Mouse (Mus musculus) forebrain, embryonic 14.5 days (tissue): ENCODE data around the gene Cd44. TPM values are rescaled to one million over a fixed set of nuclear protein-coding genes. Genes with fewer than 3 reads are reported as not detected.

Source experiments
- ATAC-seq: fragments of 200-750 bp; cut with Nextera tagmentation; 2 replicates; pipeline ENCODE4 v1.8.0; 2017; ENCODE audit warnings: mild to moderate bottlenecking, moderate library complexity
- DNase-seq: peaks from one replicate; pipeline ENCODE4 v3.0.0-alpha.2; 2015; ENCODE audit warnings: low spot score
- H3K27ac ChIP-seq: fragments of 300-500 bp; sonication (generic); 2 replicates; pipeline ENCODE4 v1.5.1; 2014; ENCODE audit warnings: low read depth, mild to moderate bottlenecking, control low read depth, low read length, moderate library complexity
- H3K27me3 ChIP-seq: fragments of 300-500 bp; sonication (generic); replicated peaks from 2 replicates; pipeline ENCODE4 v1.6.1; 2014; ENCODE audit warnings: low read length, control low read depth, mixed read lengths; ENCODE audit not compliant: control insufficient read depth, insufficient read depth
- H3K36me3 ChIP-seq: fragments of 300-500 bp; sonication (generic); 2 replicates; pipeline ENCODE4 v1.6.1; 2014; ENCODE audit warnings: low read length, control low read depth; ENCODE audit not compliant: control insufficient read depth, insufficient read depth
- H3K4me1 ChIP-seq: fragments of 300-500 bp; sonication (generic); 2 replicates; pipeline ENCODE4 v1.6.1; 2014; ENCODE audit warnings: antibody characterized with exemption, low read length, control low read depth; ENCODE audit not compliant: control insufficient read depth, insufficient read depth
- H3K4me2 ChIP-seq: fragments of 300-500 bp; sonication (generic); 2 replicates; pipeline ENCODE4 v1.6.1; 2014; ENCODE audit warnings: mild to moderate bottlenecking, control low read depth, low read length
- H3K4me3 ChIP-seq: fragments of 300-500 bp; sonication (generic); 2 replicates; pipeline ENCODE4 v1.5.1; 2014; ENCODE audit warnings: low read depth, low read length, control low read depth
- H3K9ac ChIP-seq: fragments of 300-500 bp; sonication (generic); 2 replicates; pipeline ENCODE4 v1.6.1; 2014; ENCODE audit warnings: mild to moderate bottlenecking, low read length, control low read depth, moderate library complexity
- H3K9me3 ChIP-seq: fragments of 300-500 bp; sonication (generic); replicated peaks from 2 replicates; pipeline ENCODE4 v1.6.1; 2016; ENCODE audit warnings: low read length, control low read depth, mixed read lengths; ENCODE audit not compliant: control insufficient read depth
- WGBS: fragments of 180-500 bp; shearing (Covaris S2); extraction: QIAGEN DNeasy Blood & Tissue Kit; methylation state at CpG from one replicate; pipeline ENCODE4 v1.1.7; 2014; 5-methylcytosine and 5-hydroxymethylcytosine counted together
- polyA plus RNA-seq: library from polyadenylated mRNA; unstranded; fragments of >200 nt; fragmentation: Nextera tagmentation; extraction: Ambion mirVana; gene quantifications from 2 replicates; pipeline ENCODE4 v1.2.1, GENCODE M21; 2014

Gene Cd44
- polyA plus RNA-seq, 1 experiment from 2014 or later, result 2.1 TPM

DNA sequence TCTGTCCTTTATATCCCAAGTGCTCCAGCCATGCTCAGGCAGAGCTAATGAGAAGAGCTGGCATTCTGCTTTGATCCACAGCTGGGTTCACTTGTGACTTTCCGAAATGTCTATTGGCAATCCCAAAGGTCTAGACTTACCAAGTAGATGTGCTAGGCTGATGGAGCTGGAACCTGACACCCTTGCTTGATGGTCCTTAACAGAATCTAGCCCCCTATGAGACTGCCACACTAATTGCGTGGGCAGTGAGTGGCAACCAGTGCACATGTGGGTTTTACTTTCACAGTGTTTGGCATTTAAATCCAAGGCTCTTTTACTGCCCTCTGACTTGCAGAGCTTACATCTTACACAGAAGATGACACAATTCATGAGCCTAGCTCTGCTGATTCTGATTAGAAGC, 29.0 kb downstream of the Cd44 start:
- Histone ChIP-seq H3K4me2 (no peak overlapping the region), H3K4me1 (peaks cover 5% of the 10 kb centered on the region; the same call in 1 of the 2 replicates), H3K4me3 (no peak overlapping the region), H3K9me3 (no peaks in the 10 kb centered on the region), H3K27me3 (no peaks in the 10 kb centered on the region), H3K36me3 (no peaks in the 10 kb centered on the region), H3K9ac (no peak overlapping the region), H3K27ac (no peak overlapping the region)
- ATAC-seq (no peak), DNase-seq (no peak)
- whole genome bisulfite sequencing, result 90% methylated on average over 2 of the region's 2 CpGs

DNA sequence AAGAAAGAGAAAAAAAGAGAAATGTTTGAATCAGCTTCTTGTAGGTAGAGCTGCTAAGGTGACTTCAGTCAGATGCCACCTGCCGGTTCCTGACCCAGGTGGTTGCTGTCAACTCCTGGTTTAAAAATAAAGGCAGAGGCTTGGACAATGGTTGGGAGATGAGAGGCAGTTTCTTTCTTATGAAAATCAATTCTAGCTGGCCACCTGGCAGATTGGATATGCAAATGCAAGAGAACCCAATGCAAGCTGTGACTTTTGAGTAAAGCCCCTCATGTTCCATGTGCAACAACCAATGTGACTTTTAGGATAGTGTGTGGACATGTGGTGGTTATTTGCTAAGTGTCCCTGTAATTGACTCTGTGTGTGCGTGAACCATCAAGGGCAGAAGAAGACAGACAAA, 33.0 kb downstream of the Cd44 start:
- ATAC-seq, result no peak
- peaks cover 5% of the 10 kb centered on the region; the same call in 1 of the 2 replicates for H3K4me1 ChIP-seq
- no peak overlapping the region for H3K4me3 ChIP-seq
- no peaks in the 10 kb centered on the region for H3K36me3 ChIP-seq
- H3K4me2 ChIP-seq, result no peak overlapping the region
- H3K9ac ChIP-seq, result no peak overlapping the region
- 78% methylated on average over 2 of the region's 2 CpGs for WGBS
- no peak overlapping the region for H3K27ac ChIP-seq
- no peaks in the 10 kb centered on the region for H3K9me3 ChIP-seq
- DNase-seq, result peak; percentile 16
- no peaks in the 10 kb centered on the region for H3K27me3 ChIP-seq

DNA sequence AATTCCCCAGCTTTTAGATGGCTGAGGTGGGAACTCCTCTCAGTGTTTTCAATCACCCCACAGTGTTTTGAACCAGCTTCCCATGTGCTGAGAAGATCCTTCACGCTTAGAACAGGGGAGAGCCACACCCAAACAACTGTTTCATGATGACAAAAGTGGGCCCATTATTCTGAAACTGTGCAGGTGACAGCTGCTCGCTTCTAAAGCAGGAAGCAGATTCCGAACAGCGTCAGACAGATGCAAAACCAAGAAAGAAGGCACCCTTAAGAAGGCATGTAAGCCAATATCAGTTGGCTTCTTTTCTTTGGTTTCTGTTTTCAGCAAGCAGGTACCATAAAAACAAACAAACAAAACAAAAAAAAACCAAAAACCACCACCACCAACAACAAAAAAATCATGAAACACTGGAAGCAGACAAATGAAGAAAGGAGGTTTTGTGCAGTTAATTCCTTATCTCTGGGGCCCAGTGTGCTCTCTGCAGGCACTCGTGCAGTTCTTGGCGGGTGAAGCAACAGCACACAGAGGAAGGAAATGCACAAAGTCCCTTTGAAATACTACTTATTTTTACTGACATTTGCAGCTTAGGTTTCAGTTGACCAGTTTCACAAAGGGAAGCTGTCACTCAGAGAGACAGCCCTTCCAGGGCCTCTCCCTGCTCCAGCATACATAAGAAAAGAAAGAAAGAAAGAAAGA, 33.9 kb downstream of the Cd44 start:
- WGBS, result 57% methylated on average over 6 of the region's 6 CpGs
- ATAC-seq, result no peak
- Histone ChIP-seq H3K4me1 (peaks cover 5% of the 10 kb centered on the region; the same call in 1 of the 2 replicates), H3K27ac (no peak overlapping the region), H3K9me3 (no peaks in the 10 kb centered on the region), H3K4me2 (no peak overlapping the region), H3K4me3 (no peak overlapping the region), H3K9ac (no peak overlapping the region), H3K27me3 (no peaks in the 10 kb centered on the region), H3K36me3 (no peaks in the 10 kb centered on the region)
- DNase-seq, result no peak

DNA sequence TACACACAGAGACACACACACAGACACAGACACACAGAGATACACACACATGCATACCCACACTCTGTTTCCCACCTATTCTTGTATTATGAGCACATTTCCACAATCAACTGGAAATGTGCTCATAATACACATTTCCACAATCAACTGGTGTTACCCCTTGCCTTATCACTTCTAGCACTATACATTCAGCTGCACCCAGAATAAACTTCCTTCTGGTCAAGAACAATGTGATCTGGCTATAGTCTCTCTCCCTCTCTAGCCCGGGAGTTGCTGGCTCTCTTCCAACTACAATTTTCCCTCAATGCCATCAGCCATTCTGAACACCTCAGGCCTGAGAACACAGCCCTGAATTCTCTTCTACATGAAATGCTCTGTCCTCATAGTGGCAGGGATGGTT, 34.9 kb downstream of the Cd44 start:
- no peaks in the 10 kb centered on the region for H3K9me3 ChIP-seq
- 3% methylated on average over 1 of the region's 1 CpGs for WGBS
- peak; percentile 37 for DNase-seq

DNA sequence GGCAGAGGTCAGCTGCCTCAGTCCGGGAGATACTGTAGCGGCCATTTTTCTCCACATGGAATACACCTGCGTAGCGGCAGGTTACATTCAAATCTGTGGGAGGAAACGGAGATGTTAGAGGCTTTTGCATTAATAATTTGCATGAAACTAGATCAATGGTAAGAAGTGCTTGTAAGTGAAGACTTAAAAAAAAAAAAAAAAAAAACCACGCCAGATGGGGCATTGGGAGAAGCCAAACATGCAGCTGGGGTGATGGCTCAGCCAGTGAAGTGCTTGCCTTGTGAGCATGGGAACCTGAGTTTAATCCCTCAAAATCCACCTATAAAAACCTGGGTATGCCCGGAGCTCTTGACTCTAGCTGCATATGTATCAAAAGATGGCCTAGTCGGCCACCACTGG, 36.1 kb downstream of the Cd44 start:
- no peak overlapping the region for H3K4me3 ChIP-seq
- H3K4me1 ChIP-seq, result peaks cover 5% of the 10 kb centered on the region; the same call in 1 of the 2 replicates
- ATAC-seq, result no peak
- H3K9me3 ChIP-seq, result no peaks in the 10 kb centered on the region
- no peak overlapping the region for H3K4me2 ChIP-seq
- no peak overlapping the region for H3K27ac ChIP-seq
- DNase-seq, result no peak
- H3K36me3 ChIP-seq, result no peaks in the 10 kb centered on the region
- no peak overlapping the region for H3K9ac ChIP-seq
- WGBS, result 92% methylated on average over 8 of the region's 8 CpGs
- H3K27me3 ChIP-seq, result no peaks in the 10 kb centered on the region

More for the DNA sequence above, 34.9 kb downstream of the Cd44 start:
- Histone ChIP-seq H3K36me3 (no peaks in the 10 kb centered on the region), H3K4me2 (no peak overlapping the region), H3K27ac (no peak overlapping the region), H3K27me3 (no peaks in the 10 kb centered on the region), H3K4me3 (no peak overlapping the region), H3K4me1 (peaks cover 5% of the 10 kb centered on the region; the same call in 1 of the 2 replicates), H3K9ac (no peak overlapping the region)
- no peak for ATAC-seq

DNA sequence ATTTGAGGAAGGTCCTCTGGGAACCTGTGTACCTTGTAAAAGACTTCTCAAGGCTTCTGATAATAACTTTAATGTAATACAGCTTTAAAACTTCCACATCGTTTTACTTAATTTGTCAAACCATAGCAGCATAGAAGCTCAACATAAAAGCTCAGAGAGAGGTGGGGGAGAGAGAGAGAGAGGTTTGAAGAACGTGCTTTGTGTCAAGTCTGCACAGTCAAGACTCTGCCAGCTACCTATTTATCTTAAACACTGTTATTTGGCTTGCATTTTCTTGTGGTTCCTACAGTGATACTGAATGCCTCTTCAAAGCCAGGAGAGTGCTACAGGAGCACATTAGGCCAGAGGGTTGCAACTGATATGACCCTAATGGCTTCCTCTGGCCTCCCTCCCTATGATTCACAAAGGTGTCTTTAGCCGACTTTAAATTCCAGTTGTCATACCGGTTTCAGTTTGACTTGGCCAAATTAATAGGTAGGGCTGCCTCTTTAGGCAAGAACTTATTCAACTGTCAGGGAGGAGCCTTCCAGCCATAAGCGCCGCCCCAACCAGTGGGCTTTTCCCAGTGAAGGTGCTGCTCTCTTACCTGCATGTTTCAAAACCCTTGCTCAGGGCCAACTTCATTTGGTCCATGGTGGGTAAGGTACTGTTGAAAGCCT, 36.6 kb downstream of the Cd44 start:
- no peak for ATAC-seq
- WGBS, result 77% methylated on average over 6 of the region's 6 CpGs

DNA sequence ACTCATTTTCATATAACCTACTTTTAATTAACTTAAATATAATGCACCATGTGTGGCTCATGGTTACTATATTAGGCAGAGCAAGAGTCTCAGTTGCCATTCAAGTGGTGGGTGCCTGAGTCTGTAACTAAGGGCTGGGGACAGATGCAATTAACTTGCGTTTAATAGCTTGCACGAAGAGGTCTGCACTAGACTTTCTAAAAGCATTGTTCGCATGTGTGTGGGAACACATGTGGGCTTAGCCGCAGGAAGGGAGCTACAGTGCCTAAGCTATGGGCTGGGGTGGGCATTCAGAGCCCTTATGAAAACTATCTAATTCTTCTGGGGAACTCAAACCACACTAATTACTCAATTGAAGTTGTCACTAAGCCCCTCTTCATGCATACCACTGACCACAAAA, 37.4 kb downstream of the Cd44 start:
- DNase-seq (no peak), ATAC-seq (no peak)
- Histone ChIP-seq H3K4me2 (no peak overlapping the region), H3K4me1 (peaks cover 5% of the 10 kb centered on the region; the same call in 1 of the 2 replicates), H3K4me3 (no peak overlapping the region), H3K27ac (no peak overlapping the region), H3K9ac (no peak overlapping the region), H3K9me3 (no peaks in the 10 kb centered on the region), H3K36me3 (no peaks in the 10 kb centered on the region), H3K27me3 (no peaks in the 10 kb centered on the region)
- WGBS, result 25% methylated on average over 4 of the region's 4 CpGs

More for the DNA sequence above, 36.6 kb downstream of the Cd44 start:
- H3K9me3 ChIP-seq, result no peaks in the 10 kb centered on the region
- no peak overlapping the region for H3K27ac ChIP-seq
- peaks cover 5% of the 10 kb centered on the region; the same call in 1 of the 2 replicates for H3K4me1 ChIP-seq
- no peak for DNase-seq
- H3K9ac ChIP-seq, result no peak overlapping the region
- no peak overlapping the region for H3K4me2 ChIP-seq
- no peak overlapping the region for H3K4me3 ChIP-seq
- no peaks in the 10 kb centered on the region for H3K27me3 ChIP-seq
- no peaks in the 10 kb centered on the region for H3K36me3 ChIP-seq

DNA sequence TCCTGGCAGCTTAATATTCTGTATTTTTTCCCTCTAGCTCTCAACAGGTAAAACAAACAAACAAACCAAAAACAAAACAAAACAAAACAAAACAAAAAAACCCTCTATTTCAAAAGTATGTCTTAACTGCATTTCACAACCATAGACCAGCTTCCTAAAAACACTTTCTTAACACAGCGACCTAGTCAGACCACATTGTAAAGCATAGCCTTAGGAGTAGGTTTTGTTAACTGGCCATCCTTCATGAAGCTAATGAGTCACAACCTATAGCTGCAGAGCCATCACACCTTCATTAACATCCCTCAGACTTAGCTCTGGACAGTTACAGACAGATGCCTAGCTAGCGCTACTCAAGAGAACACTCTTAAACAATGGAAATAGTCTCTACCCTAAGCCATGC, 37.9 kb downstream of the Cd44 start:
- no peaks in the 10 kb centered on the region for H3K9me3 ChIP-seq
- no peaks in the 10 kb centered on the region for H3K36me3 ChIP-seq
- no peak overlapping the region for H3K4me3 ChIP-seq
- DNase-seq (no peak), ATAC-seq (no peak)
- no peaks in the 10 kb centered on the region for H3K27me3 ChIP-seq
- H3K9ac ChIP-seq, result no peak overlapping the region
- H3K27ac ChIP-seq, result no peak overlapping the region
- H3K4me1 ChIP-seq, result peaks cover 5% of the 10 kb centered on the region; the same call in 1 of the 2 replicates
- 83% methylated on average over 2 of the region's 2 CpGs for WGBS
- H3K4me2 ChIP-seq, result no peak overlapping the region

DNA sequence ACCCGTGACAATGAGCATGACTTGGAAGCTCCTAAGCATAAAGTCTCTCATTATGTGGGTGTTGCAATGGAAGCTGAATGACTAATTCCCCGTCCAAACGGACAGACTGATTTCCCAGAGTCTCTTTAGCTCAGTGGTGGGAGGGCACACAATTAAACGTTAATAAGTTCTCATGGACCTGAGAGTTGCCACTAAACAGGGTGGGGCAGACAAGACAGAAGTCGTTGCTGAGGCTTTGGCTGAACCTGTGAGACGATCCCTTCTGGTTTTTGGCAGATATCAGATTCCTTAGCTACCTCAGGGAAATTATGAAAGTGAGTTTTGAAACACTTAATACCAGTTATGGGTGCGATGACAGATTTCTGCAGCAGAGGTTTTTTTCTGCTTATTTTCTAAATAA, 38.8 kb downstream of the Cd44 start:
- no peak overlapping the region for H3K9ac ChIP-seq
- no peak overlapping the region for H3K4me2 ChIP-seq
- WGBS, result 64% methylated on average over 7 of the region's 7 CpGs
- no peaks in the 10 kb centered on the region for H3K27me3 ChIP-seq
- H3K27ac ChIP-seq, result no peak overlapping the region
- no peaks in the 10 kb centered on the region for H3K9me3 ChIP-seq
- no peaks in the 10 kb centered on the region for H3K36me3 ChIP-seq
- no peak overlapping the region for H3K4me3 ChIP-seq
- DNase-seq, result no peak
- H3K4me1 ChIP-seq, result peaks cover 5% of the 10 kb centered on the region; the same call in 1 of the 2 replicates
- ATAC-seq, result no peak
